Comparison of ENCODE assay signal across 7 mouse cellular contexts in the genomic region with DNA sequence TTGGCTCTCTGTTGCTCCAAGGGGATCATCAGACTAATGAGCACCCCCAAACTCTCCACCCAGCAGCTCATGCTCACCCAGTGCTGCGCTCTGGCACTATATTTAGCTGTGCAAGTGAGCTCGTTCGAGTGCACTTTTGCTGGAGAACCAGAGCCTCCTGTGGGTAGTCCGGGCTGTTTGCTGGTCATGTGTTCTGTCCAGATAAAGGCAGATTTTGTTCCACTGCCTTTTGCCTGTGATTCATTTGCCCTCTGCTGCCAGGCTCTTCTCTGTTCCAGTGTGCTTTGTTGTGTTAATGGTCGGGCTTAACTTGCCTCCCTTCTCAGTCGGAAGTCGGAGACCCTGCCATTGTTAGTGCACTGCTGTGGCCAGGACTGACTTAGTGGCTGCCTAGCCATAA. TPM values are rescaled to one million over a fixed set of nuclear protein-coding genes. Genes with fewer than 3 reads are reported as not detected.
A peak's percentile ranks its signal among the peaks of the same experiment; 100 is the strongest.
DNase-seq lines count a peak whose midpoint lies in the region; ATAC-seq and TF ChIP-seq lines count a peak whose summit lies in the region.

No protein-coding gene starts in this region.

- peak overlapping the region; percentile 66; the same call in 1 of the 2 replicates for H3K27ac ChIP-seq in testis, adult 2 months (ENCODE audit: control insufficient read depth, insufficient read depth, low read depth, low read length)
- peak overlapping the region; percentile 95 for H3K27ac ChIP-seq in forebrain, embryonic 15.5 days (replicated peaks)
- peak overlapping the region; percentile 50; the same call in 1 of the 2 replicates for H3K27ac ChIP-seq in intestine, postnatal 0 days (ENCODE audit: low read depth, low read length)

- no peaks in the 10 kb centered on the region for H3K9me3 ChIP-seq in forebrain, embryonic 15.5 days
- H3K9me3 ChIP-seq in intestine, postnatal 0 days (ENCODE audit: control insufficient read depth), result no peaks in the 10 kb centered on the region

- H3K9ac ChIP-seq in forebrain, embryonic 15.5 days (replicated peaks), result peak overlapping the region; percentile 39
- H3K9ac ChIP-seq in intestine, postnatal 0 days (ENCODE audit: low read depth, low read length), result no peak overlapping the region

- peaks cover 4% of the 10 kb centered on the region for H3K36me3 ChIP-seq in testis, adult 2 months (ENCODE audit: control insufficient read depth, insufficient read depth, low read length)
- peaks cover 51% of the 10 kb centered on the region for H3K36me3 ChIP-seq in forebrain, embryonic 15.5 days
- H3K36me3 ChIP-seq in intestine, postnatal 0 days (ENCODE audit: control insufficient read depth, insufficient read depth), result peaks cover 47% of the 10 kb centered on the region

- peak overlapping the region; percentile 71 for H3K4me2 ChIP-seq in forebrain, embryonic 15.5 days (replicated peaks)
- H3K4me2 ChIP-seq in intestine, postnatal 0 days (replicated peaks; ENCODE audit: low read depth), result peak overlapping the region; percentile 48

- TF ChIP-seq POLR2A in testis, adult 2 months (IDR thresholded peaks at IDR 0.05; ENCODE audit: control insufficient read depth, low read depth, low read length), result no peak

- peaks cover 14% of the 10 kb centered on the region for H3K4me1 ChIP-seq in testis, adult 2 months (ENCODE audit: control insufficient read depth, insufficient read depth, low read length)
- peaks cover 37% of the 10 kb centered on the region for H3K4me1 ChIP-seq in forebrain, embryonic 15.5 days
- peaks cover 3% of the 10 kb centered on the region; the same call in 1 of the 2 replicates for H3K4me1 ChIP-seq in intestine, postnatal 0 days (replicated peaks; ENCODE audit: control insufficient read depth, insufficient read depth, low read length)

- DNase-seq in testis, postnatal 10 days (ENCODE audit: low spot score), result no peak
- DNase-seq in urinary bladder, adult 18-20 months (ENCODE audit: low spot score in 2 of 2), result no peak
- no peak for DNase-seq in left cerebral cortex, adult 11 months (ENCODE audit: low spot score)

- H3K4me3 ChIP-seq in testis, adult 2 months (ENCODE audit: control insufficient read depth, low read depth, low read length), result no peak overlapping the region
- H3K4me3 ChIP-seq in forebrain, embryonic 15.5 days, result peak overlapping the region; percentile 74
- H3K4me3 ChIP-seq in intestine, postnatal 0 days (ENCODE audit: low read depth, low read length), result no peak overlapping the region

- TF ChIP-seq CTCF in testis, adult 2 months (IDR thresholded peaks at IDR 0.05; ENCODE audit: control insufficient read depth, insufficient read depth, insufficient replicate concordance, low read depth, low read length), result no peak
- no peak for TF ChIP-seq CTCF in intestine, postnatal 0 days (IDR thresholded peaks at IDR 0.05; ENCODE audit: low read depth)

- WGBS in forebrain, embryonic 15.5 days, result 33% methylated on average over 7 of the region's 7 CpGs
- WGBS in intestine, postnatal 0 days, result 76% methylated on average over 7 of the region's 7 CpGs

- no peaks in the 10 kb centered on the region for H3K27me3 ChIP-seq in testis, adult 2 months (ENCODE audit: control insufficient read depth, insufficient read depth, low read length)
- H3K27me3 ChIP-seq in forebrain, embryonic 15.5 days, result no peaks in the 10 kb centered on the region
- no peaks in the 10 kb centered on the region for H3K27me3 ChIP-seq in intestine, postnatal 0 days (replicated peaks; ENCODE audit: control insufficient read depth, insufficient read depth, low read length)

- no peak for ATAC-seq in forebrain, embryonic 15.5 days (replicated peaks)
- no peak for ATAC-seq in intestine, postnatal 0 days
- ATAC-seq in inflammation-experienced regulatory T-cells, adult 6 months, result no peak

RNA-seq across cellular contexts. Expression of a gene that starts 0.4 kb away (rescaled TPM):
- not detected in 2 replicates for polyA plus RNA-seq in testis, adult 2 months (2012; rRNA removed)
- polyA plus RNA-seq in forebrain, embryonic 15.5 days (2015; fragmentation: Nextera tagmentation; extraction: Ambion mirVana), result not detected in 2 replicates
- 1.2 and 3.0 TPM in 2 replicates for polyA plus RNA-seq in intestine, postnatal 0 days (2015; fragmentation: Nextera tagmentation; extraction: Ambion mirVana)
- not detected for polyA plus RNA-seq in inflammation-experienced regulatory T-cells, adult 6 months (2017; shearing (Covaris generic))

RNA-seq across cellular contexts. Expression of a gene that starts 3.0 kb away (rescaled TPM):
- polyA plus RNA-seq in testis, adult 2 months (2012; rRNA removed), result 26.3 and 30.9 TPM in 2 replicates
- 121 and 124 TPM in 2 replicates for polyA plus RNA-seq in forebrain, embryonic 15.5 days (2015; fragmentation: Nextera tagmentation; extraction: Ambion mirVana)
- polyA plus RNA-seq in intestine, postnatal 0 days (2015; fragmentation: Nextera tagmentation; extraction: Ambion mirVana), result 13.2 and 13.3 TPM in 2 replicates
- polyA plus RNA-seq in inflammation-experienced regulatory T-cells, adult 6 months (2017; shearing (Covaris generic)), result 10 to 100 TPM in 2 of 3 experiments, 1 to 10 TPM in 1; 8.4 to 15.5 (median 10.5) TPM

RNA-seq across cellular contexts. Expression of a gene that starts 12.4 kb away (rescaled TPM):
- polyA plus RNA-seq in testis, adult 2 months (2012; rRNA removed), result 16.6 and 16.9 TPM in 2 replicates
- 1.9 and 2.6 TPM in 2 replicates for polyA plus RNA-seq in forebrain, embryonic 15.5 days (2015; fragmentation: Nextera tagmentation; extraction: Ambion mirVana)
- 124 and 136 TPM in 2 replicates for polyA plus RNA-seq in intestine, postnatal 0 days (2015; fragmentation: Nextera tagmentation; extraction: Ambion mirVana)
- under 1 TPM in 2 of 3 experiments, not detected in 1; 0.24 to 0.39 TPM for polyA plus RNA-seq in inflammation-experienced regulatory T-cells, adult 6 months (2017; shearing (Covaris generic))

RNA-seq across cellular contexts. Expression of a gene that starts 20.5 kb away (rescaled TPM):
- 50.5 and 51.6 TPM in 2 replicates for polyA plus RNA-seq in testis, adult 2 months (2012; rRNA removed)
- polyA plus RNA-seq in forebrain, embryonic 15.5 days (2015; fragmentation: Nextera tagmentation; extraction: Ambion mirVana), result 175 and 190 TPM in 2 replicates
- 298 and 301 TPM in 2 replicates for polyA plus RNA-seq in intestine, postnatal 0 days (2015; fragmentation: Nextera tagmentation; extraction: Ambion mirVana)
- polyA plus RNA-seq in inflammation-experienced regulatory T-cells, adult 6 months (2017; shearing (Covaris generic)), result 100 to 1,000 TPM; 133 to 168 (median 166) TPM

RNA-seq across cellular contexts. Expression of a gene that starts 34.7 kb away (rescaled TPM):
- polyA plus RNA-seq in testis, adult 2 months (2012; rRNA removed), result 0.07 and 0.16 TPM in 2 replicates
- polyA plus RNA-seq in forebrain, embryonic 15.5 days (2015; fragmentation: Nextera tagmentation; extraction: Ambion mirVana), result 26.0 and 30.4 TPM in 2 replicates
- 1.4 and 2.1 TPM in 2 replicates for polyA plus RNA-seq in intestine, postnatal 0 days (2015; fragmentation: Nextera tagmentation; extraction: Ambion mirVana)
- polyA plus RNA-seq in inflammation-experienced regulatory T-cells, adult 6 months (2017; shearing (Covaris generic)), result under 1 TPM in 2 of 3 experiments, not detected in 1; 0.20 to 0.40 TPM
